Mouse (Mus musculus) ES-E14 (cell line): Measurements from ENCODE around the gene Ddx18.

Experiments
- CHD2 ChIP-seq: IDR thresholded peaks from 2 replicates; pipeline ENCODE4 v1.6.1; 2014; ENCODE audit warnings: mild to moderate bottlenecking, low read depth, low read length, inconsistent platforms
- HCFC1 ChIP-seq: IDR thresholded peaks from 2 replicates; pipeline ENCODE4 v1.6.1; 2012; ENCODE audit warnings: low read length, inconsistent platforms, borderline replicate concordance; ENCODE audit not compliant: insufficient read depth
- MAFK ChIP-seq: IDR thresholded peaks from 2 replicates; pipeline ENCODE4 v1.6.1; 2014; ENCODE audit warnings: mild to moderate bottlenecking, low read depth, low read length, inconsistent platforms; ENCODE audit not compliant: insufficient read depth
- ZC3H11A ChIP-seq: IDR thresholded peaks from 2 replicates; pipeline ENCODE4 v1.6.1; 2012; ENCODE audit warnings: low read depth, mild to moderate bottlenecking, inconsistent platforms, low read length, borderline replicate concordance
- ZNF384 ChIP-seq: IDR thresholded peaks from 2 replicates; pipeline ENCODE4 v1.6.1; 2012; ENCODE audit warnings: low read depth, low read length, inconsistent platforms

GRCm38 (mm10) chr1:121581133-121581855 lies 13.5 kb upstream of the Ddx18 start:
- TF ChIP-seq MAFK (no peak), CHD2 (no peak), ZC3H11A (no peak), HCFC1 (no peak), ZNF384 (no peak)
